Mouse (Mus musculus): Measurements from ENCODE around the gene Tpm3-rs7. TPM values are rescaled to one million over a fixed set of nuclear protein-coding genes. Genes with fewer than 3 reads are reported as not detected.
"Not testable (repeated sequence)": the region's sequence is repeated elsewhere in the genome, so short reads cannot be mapped to it uniquely, and the experiment has no call there.

The Tpm3-rs7 gene
- polyA plus RNA-seq (2012; rRNA removed): 0.90 and 2.1 TPM in 2 replicates
- 7.5 and 8.0 TPM in 2 replicates for polyA plus RNA-seq (2014; fragmentation: Nextera tagmentation; extraction: Ambion mirVana)

- ATAC-seq (ENCODE audit: low FRiP score, low read depth); H3K27me3 ChIP-seq (ENCODE audit: control insufficient read depth, insufficient read depth, low read length); H3K4me2 ChIP-seq (replicated peaks; ENCODE audit: low read depth, low read length, severe bottlenecking); H3K36me3 ChIP-seq (ENCODE audit: control insufficient read depth, insufficient read depth, low read length); H3K27ac ChIP-seq (replicated peaks; ENCODE audit: low read depth, low read length); H3K4me1 ChIP-seq (ENCODE audit: control insufficient read depth, insufficient read depth, low read length); H3K9me3 ChIP-seq (ENCODE audit: control insufficient read depth, low read length); DNase-seq (ENCODE audit: low spot score); H3K4me3 ChIP-seq (replicated peaks; ENCODE audit: low read length); H3K9ac ChIP-seq (ENCODE audit: low read depth, low read length, severe bottlenecking): not testable (repeated sequence)
- 93% methylated on average over 16 of the region's 16 CpGs for WGBS
Measured at GRCm38 (mm10) chr14:113314499-113314898, at the start of gene Tpm3-rs7. Gene Tpm3-rs7, plus strand, starts transcription at chr14:113314608.

- WGBS: 85% methylated on average over 1 of the region's 1 CpGs
- no peak for ATAC-seq (ENCODE audit: low FRiP score, low read depth)
Measured at GRCm38 (mm10) chr14:113317023-113317422, 2.6 kb downstream of the Tpm3-rs7 start.

GRCm38 (mm10) chr14:113363361-113363760 lies 49.0 kb downstream of the Tpm3-rs7 start:
- H3K4me3 ChIP-seq (replicated peaks; ENCODE audit: low read length): no peak overlapping the region
- WGBS: 67% methylated on average over 1 of the region's 1 CpGs
- H3K36me3 ChIP-seq (ENCODE audit: control insufficient read depth, insufficient read depth, low read length): no peaks in the 10 kb centered on the region
- TF ChIP-seq POLR2A (IDR thresholded peaks at IDR 0.05; ENCODE audit: borderline replicate concordance, extremely low read depth, insufficient read depth, insufficient read length): no peak
- no peaks in the 10 kb centered on the region for H3K4me1 ChIP-seq (ENCODE audit: control insufficient read depth, insufficient read depth, low read length)
- no peak for DNase-seq (ENCODE audit: low spot score)
- no peak overlapping the region for H3K27ac ChIP-seq (replicated peaks; ENCODE audit: low read depth, low read length)
- no peak overlapping the region for H3K4me2 ChIP-seq (replicated peaks; ENCODE audit: low read depth, low read length, severe bottlenecking)
- ATAC-seq (ENCODE audit: low FRiP score, low read depth): no peak
- no peak overlapping the region for H3K9ac ChIP-seq (ENCODE audit: low read depth, low read length, severe bottlenecking)
- no peaks in the 10 kb centered on the region for H3K27me3 ChIP-seq (ENCODE audit: control insufficient read depth, insufficient read depth, low read length)
- no peaks in the 10 kb centered on the region for H3K9me3 ChIP-seq (ENCODE audit: control insufficient read depth, low read length)

More at GRCm38 (mm10) chr14:113317023-113317422, 2.6 kb downstream of the Tpm3-rs7 start:
- no peak for DNase-seq (ENCODE audit: low spot score)
- H3K36me3 ChIP-seq (ENCODE audit: control insufficient read depth, insufficient read depth, low read length): no peaks in the 10 kb centered on the region
- H3K4me2 ChIP-seq (replicated peaks; ENCODE audit: low read depth, low read length, severe bottlenecking): no peak overlapping the region
- H3K27me3 ChIP-seq (ENCODE audit: control insufficient read depth, insufficient read depth, low read length): no peaks in the 10 kb centered on the region
- no peak overlapping the region for H3K4me3 ChIP-seq (replicated peaks; ENCODE audit: low read length)
- H3K27ac ChIP-seq (replicated peaks; ENCODE audit: low read depth, low read length): no peak overlapping the region
- no peaks in the 10 kb centered on the region for H3K9me3 ChIP-seq (ENCODE audit: control insufficient read depth, low read length)
- no peaks in the 10 kb centered on the region for H3K4me1 ChIP-seq (ENCODE audit: control insufficient read depth, insufficient read depth, low read length)
- TF ChIP-seq POLR2A (IDR thresholded peaks at IDR 0.05; ENCODE audit: borderline replicate concordance, extremely low read depth, insufficient read depth, insufficient read length): no peak
- H3K9ac ChIP-seq (ENCODE audit: low read depth, low read length, severe bottlenecking): no peak overlapping the region

All from limb, embryonic 14.5 days (tissue).